Mouse (Mus musculus): ENCODE results near the gene Hoxd8.

Hoxd8 gene

DNA sequence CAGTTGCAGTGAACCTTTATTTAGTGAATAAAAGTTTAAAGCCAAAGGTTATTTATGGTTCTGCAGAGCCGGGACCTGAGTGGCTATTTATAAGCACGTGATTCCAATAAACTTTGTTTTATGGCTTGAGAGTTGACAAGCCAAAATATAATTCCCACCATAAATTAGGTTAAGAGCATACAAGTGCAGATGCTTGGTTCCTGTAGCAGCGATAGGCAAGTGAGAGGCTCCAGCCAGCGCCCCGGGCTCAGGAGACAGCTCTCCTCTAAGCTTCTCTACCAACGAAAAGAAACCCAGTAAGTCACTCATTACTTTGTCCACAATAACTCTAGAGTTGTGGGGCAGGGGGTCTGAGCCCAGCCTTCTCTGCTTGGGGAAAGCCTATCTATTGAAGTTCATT lies 17.5 kb downstream of the Hoxd8 start:
- Histone ChIP-seq H3K36me3 (ENCODE audit: control insufficient read depth, insufficient read depth, low read length, poor library complexity, severe bottlenecking) (no peaks in the 10 kb centered on the region), H3K27me3 (ENCODE audit: control insufficient read depth, insufficient read depth, low read length, poor library complexity, severe bottlenecking) (no peaks in the 10 kb centered on the region)
- DNase-seq (ENCODE audit: low read depth, low spot score): no peak

DNA sequence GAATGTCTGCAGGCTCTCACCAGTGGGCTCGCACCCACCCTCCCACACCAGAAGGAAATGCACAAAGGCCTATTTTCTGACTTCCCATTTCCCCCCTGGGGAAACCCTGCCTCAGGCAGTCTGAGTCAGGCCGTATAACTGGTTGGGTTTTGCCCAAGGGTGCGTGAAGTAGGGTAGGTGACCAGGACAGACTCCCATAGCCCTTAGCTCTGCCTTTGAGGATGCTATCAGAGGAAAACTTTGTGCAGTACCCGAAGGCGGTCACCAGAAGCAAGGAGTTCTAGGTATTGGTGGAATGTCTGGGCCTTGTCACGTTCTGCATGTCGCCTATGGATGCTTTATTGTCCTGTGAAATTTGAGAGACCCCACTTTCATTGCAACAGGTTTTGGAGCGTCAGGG lies 18.5 kb downstream of the Hoxd8 start:
- DNase-seq (ENCODE audit: low read depth, low spot score): no peak

DNA sequence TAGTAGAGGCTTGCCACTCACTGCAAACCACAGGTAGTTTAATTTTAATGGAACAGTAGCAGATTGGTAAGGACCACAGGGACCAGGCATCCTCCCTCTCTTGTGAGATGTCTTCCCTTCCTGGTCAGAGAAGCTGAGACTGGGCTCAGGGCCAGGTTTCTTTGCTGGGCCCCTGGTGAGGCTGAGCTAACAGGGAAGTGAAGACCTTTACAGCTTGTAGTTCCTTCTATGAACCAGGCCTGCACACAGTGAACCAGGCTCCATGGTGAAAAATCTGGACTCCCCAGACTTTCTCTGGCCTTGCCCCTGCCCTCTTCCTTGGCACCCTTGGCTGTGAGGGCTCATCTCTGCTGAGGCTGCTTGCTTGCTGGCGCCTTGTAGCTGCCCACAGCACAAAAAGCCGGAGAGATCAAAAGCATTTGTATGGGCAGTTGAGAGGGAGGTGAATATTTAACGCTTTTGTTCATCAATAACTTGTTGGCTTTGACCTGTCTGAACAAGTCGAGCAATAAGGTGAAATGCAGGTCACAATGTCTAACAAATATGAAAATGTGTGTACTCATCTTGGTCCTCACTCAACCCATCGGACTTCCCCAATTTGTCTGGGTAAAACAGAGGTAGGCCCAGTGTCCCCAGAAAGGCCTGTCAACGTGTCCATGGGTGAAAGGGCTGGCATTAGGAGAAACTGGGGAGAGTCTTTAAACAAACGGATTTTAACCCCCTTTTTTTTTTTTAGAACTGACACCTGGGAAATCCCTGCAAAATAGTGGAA lies 20.0 kb downstream of the Hoxd8 start:
- no peak for DNase-seq (ENCODE audit: low read depth, low spot score)
- Histone ChIP-seq H3K36me3 (ENCODE audit: control insufficient read depth, insufficient read depth, low read length, poor library complexity, severe bottlenecking) (no peaks in the 10 kb centered on the region), H3K27me3 (ENCODE audit: control insufficient read depth, insufficient read depth, low read length, poor library complexity, severe bottlenecking) (0 out of 2 replicates have a peak, but pooled peaks cover 3% of the 10 kb centered on the region)

More for the DNA sequence above, 18.5 kb downstream of the Hoxd8 start:
- Histone ChIP-seq H3K36me3 (ENCODE audit: control insufficient read depth, insufficient read depth, low read length, poor library complexity, severe bottlenecking) (no peaks in the 10 kb centered on the region), H3K27me3 (ENCODE audit: control insufficient read depth, insufficient read depth, low read length, poor library complexity, severe bottlenecking) (0 out of 2 replicates have a peak, but pooled peaks cover 3% of the 10 kb centered on the region)

DNA sequence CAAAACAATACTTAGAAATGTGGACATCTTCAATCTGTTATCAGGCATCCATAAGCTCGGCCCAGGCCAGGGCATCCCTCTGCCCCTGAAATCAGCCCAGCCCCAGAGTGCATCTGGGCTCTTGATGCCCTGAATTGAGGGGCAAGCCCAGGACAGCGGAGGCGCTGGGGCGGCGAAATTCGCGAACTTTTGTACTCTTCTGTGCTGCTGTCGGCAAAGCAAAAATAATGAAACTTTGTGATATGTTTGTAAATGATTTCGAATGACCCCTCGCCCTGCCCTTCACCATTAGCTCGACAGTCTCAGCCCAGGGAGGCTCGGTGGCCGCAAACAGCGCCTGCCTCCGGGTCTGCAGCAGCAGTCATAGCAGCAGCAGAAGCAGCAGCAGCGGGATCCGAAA lies 20.8 kb downstream of the Hoxd8 start:
- DNase-seq (ENCODE audit: low read depth, low spot score): no peak
- 0 out of 2 replicates have a peak, but pooled peaks cover 3% of the 10 kb centered on the region for H3K27me3 ChIP-seq (ENCODE audit: control insufficient read depth, insufficient read depth, low read length, poor library complexity, severe bottlenecking)
- no peaks in the 10 kb centered on the region for H3K36me3 ChIP-seq (ENCODE audit: control insufficient read depth, insufficient read depth, low read length, poor library complexity, severe bottlenecking)

DNA sequence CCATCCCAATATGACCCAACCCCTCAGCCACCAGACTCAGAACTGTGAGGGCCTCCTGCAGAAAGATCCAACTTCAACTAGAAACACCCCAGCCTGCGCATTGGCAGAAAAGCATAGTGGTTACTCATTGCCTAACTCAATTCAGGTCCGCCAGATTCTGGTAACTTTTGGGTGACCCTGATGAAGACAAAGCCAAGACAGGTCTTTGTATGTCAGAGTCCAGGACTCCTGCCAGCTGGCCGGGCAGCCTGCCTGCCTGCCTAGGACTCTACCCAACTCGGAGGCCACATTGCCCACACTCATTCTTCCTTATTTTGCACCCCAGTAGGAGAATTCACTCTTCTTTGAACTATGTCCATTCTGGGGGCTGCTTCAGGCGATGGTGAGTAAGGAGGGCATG lies 22.1 kb downstream of the Hoxd8 start, which contains the start of gene Gm28230:
Gm28230 (plus strand) TSS at position 178 of the 400 bp plus-strand sequence.
- Histone ChIP-seq H3K27me3 (ENCODE audit: control insufficient read depth, insufficient read depth, low read length, poor library complexity, severe bottlenecking) (0 out of 2 replicates have a peak, but pooled peaks cover 5% of the 10 kb centered on the region), H3K36me3 (ENCODE audit: control insufficient read depth, insufficient read depth, low read length, poor library complexity, severe bottlenecking) (no peaks in the 10 kb centered on the region)
- no peak for DNase-seq (ENCODE audit: low read depth, low spot score)

DNA sequence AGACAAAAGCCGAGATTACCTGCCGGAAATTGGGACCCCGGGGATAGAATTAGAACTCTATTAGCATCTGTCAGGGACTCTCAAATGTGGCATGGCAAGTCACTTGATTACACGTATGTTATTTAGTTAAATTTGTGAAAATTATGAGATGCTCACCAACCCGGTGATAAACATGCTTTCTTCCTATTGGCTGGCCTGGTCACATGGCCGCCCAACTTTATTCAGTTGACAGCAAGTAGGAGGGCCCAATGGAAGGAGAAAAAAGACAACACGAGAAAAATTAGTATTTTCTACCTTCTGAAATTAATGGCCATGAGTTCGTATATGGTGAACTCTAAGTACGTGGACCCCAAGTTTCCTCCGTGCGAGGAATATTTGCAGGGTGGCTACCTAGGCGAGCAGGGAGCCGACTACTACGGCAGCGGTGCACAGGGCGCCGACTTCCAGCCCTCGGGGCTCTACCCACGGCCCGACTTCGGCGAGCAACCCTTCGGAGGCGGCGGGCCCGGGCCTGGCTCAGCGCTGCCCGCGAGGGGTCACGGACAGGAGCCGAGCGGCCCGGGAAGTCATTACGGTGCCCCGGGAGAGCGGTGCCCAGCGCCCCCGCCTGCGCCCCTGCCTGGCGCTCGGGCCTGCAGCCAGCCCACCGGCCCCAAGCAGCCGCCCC lies 22.7 kb downstream of the Hoxd8 start:
- no peak for DNase-seq (ENCODE audit: low read depth, low spot score)
- no peaks in the 10 kb centered on the region for H3K36me3 ChIP-seq (ENCODE audit: control insufficient read depth, insufficient read depth, low read length, poor library complexity, severe bottlenecking)
- H3K27me3 ChIP-seq (ENCODE audit: control insufficient read depth, insufficient read depth, low read length, poor library complexity, severe bottlenecking): 0 out of 2 replicates have a peak, but pooled peaks cover 5% of the 10 kb centered on the region

DNA sequence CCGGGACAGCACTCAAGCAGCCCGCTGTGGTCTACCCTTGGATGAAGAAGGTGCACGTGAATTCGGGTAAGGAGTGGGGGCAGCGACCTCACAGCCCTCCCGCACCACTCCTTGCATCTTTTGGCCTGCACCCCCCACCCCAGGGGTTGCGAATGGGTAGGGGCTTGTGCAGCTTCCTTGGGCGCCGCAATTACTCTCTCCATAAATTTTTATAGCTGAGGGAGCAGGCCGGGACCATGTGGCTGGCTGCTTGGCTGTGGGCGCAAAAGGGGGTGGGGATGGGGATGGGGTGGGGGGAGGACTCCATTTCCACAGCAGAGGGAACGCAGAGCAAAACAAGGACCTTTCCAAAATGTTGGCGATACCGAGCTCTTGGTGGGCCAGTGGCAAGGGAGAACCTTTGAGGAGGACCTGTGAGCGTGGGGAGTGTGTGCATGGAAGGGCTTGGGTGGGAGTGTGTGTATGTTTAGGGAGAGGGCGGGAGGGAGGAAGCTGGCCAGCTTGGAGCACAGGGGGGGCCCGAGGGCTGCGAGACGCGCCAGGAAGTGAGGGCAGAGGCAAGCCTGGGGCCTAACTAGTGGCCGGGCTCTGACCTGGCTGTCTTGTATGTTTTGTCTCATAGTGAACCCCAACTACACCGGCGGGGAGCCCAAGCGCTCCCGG lies 23.4 kb downstream of the Hoxd8 start:
- H3K36me3 ChIP-seq (ENCODE audit: control insufficient read depth, insufficient read depth, low read length, poor library complexity, severe bottlenecking): no peaks in the 10 kb centered on the region
- H3K27me3 ChIP-seq (ENCODE audit: control insufficient read depth, insufficient read depth, low read length, poor library complexity, severe bottlenecking): 0 out of 2 replicates have a peak, but pooled peaks cover 5% of the 10 kb centered on the region
- no peak for DNase-seq (ENCODE audit: low read depth, low spot score)

DNA sequence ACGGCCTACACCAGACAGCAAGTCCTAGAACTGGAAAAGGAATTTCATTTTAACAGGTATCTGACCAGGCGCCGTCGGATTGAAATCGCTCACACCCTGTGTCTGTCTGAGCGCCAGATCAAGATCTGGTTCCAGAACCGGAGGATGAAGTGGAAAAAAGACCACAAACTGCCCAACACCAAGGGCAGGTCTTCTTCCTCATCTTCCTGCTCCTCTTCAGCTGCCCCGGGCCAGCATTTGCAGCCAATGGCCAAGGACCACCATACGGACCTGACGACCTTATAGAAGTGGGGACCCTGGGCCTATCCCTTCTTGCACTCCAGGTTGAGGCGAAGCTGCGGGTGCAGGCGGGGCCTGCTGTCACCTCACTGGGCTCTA lies 23.9 kb downstream of the Hoxd8 start:
- Histone ChIP-seq H3K36me3 (ENCODE audit: control insufficient read depth, insufficient read depth, low read length, poor library complexity, severe bottlenecking) (no peaks in the 10 kb centered on the region), H3K27me3 (ENCODE audit: control insufficient read depth, insufficient read depth, low read length, poor library complexity, severe bottlenecking) (peaks cover 5% of the 10 kb centered on the region; the same call in 1 of the 2 replicates)
- no peak for DNase-seq (ENCODE audit: low read depth, low spot score)

DNA sequence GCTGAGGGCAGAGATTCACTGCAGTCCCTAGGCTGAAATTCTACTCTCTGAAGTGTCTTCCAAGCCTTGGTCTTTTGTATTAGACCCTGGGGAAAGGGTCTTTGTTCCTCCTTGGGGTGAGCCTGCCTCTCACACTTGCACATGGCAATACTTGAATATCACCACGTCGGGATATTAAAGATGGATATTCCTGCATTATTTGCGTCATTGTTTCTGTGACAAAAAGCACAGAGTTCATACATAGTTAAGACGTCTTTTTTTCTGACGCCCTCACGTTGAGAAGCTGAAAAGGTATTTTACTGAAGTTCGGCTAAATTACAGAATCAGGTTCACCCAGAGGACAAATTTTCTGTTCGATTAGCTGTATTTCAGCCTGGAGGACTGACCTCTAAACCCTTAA lies 25.9 kb downstream of the Hoxd8 start:
- no peaks in the 10 kb centered on the region for H3K36me3 ChIP-seq (ENCODE audit: control insufficient read depth, insufficient read depth, low read length, poor library complexity, severe bottlenecking)
- peaks cover 5% of the 10 kb centered on the region; the same call in 1 of the 2 replicates for H3K27me3 ChIP-seq (ENCODE audit: control insufficient read depth, insufficient read depth, low read length, poor library complexity, severe bottlenecking)

DNA sequence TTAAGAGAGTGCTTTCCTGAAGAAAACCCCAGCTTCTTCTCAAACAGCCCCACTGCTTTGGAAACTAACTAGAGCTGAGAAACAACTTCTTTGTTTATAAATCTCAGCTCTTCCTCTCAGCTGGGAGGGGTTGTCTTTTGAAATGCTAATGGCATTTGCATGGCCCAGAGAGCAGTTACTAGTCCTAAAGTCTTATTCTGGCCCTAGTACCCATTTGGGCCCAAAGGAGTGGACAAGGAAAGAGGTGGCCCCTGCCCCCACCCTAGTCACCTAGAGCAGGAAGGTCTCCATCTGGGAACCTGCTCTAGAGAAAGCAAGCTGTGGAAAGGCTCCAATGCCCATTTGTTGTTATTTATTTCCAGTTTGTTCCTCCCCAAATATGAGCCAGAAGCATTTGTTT lies 26.6 kb downstream of the Hoxd8 start:
- no peaks in the 10 kb centered on the region for H3K36me3 ChIP-seq (ENCODE audit: control insufficient read depth, insufficient read depth, low read length, poor library complexity, severe bottlenecking)
- no peak for DNase-seq (ENCODE audit: low read depth, low spot score)
- peaks cover 5% of the 10 kb centered on the region; the same call in 1 of the 2 replicates for H3K27me3 ChIP-seq (ENCODE audit: control insufficient read depth, insufficient read depth, low read length, poor library complexity, severe bottlenecking)

More for the DNA sequence above, 25.9 kb downstream of the Hoxd8 start:
- DNase-seq (ENCODE audit: low read depth, low spot score): no peak

DNA sequence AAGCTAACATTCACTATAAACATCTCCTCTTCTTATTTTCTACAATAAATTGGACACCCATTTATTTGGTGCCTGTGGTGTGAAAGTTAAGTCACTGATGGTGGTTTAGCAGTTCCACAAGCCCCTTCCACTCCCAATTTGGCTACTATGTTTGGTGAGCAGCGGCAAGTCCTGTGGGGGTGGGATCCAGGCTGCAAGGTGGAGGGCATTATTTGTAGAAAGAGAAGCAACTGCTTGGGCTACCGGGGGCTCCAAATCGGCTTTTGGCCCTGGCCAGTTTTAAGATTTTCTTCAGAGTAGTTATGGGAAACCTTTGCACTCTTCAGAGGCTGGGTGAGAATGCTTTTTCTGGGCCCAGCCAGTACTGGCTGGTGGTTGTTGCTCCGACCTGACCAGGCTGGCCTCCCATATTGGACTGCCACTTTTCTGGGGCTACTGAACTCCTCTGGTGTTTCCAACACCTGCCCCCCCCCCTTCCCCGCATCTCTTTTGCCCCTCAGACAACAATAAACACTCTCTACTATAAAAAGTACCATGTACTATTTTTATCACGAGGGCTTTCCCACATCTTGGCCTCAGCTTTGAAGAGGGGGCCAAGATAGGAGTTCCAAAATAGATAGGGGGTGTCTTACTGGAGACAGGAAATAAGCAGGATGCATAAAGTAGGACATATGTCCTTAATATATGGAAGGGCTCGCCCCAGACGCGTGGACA lies 27.5 kb downstream of the Hoxd8 start:
- H3K36me3 ChIP-seq (ENCODE audit: control insufficient read depth, insufficient read depth, low read length, poor library complexity, severe bottlenecking): no peaks in the 10 kb centered on the region
- H3K27me3 ChIP-seq (ENCODE audit: control insufficient read depth, insufficient read depth, low read length, poor library complexity, severe bottlenecking): peaks cover 5% of the 10 kb centered on the region; the same call in 1 of the 2 replicates
- no peak for DNase-seq (ENCODE audit: low read depth, low spot score)

DNA sequence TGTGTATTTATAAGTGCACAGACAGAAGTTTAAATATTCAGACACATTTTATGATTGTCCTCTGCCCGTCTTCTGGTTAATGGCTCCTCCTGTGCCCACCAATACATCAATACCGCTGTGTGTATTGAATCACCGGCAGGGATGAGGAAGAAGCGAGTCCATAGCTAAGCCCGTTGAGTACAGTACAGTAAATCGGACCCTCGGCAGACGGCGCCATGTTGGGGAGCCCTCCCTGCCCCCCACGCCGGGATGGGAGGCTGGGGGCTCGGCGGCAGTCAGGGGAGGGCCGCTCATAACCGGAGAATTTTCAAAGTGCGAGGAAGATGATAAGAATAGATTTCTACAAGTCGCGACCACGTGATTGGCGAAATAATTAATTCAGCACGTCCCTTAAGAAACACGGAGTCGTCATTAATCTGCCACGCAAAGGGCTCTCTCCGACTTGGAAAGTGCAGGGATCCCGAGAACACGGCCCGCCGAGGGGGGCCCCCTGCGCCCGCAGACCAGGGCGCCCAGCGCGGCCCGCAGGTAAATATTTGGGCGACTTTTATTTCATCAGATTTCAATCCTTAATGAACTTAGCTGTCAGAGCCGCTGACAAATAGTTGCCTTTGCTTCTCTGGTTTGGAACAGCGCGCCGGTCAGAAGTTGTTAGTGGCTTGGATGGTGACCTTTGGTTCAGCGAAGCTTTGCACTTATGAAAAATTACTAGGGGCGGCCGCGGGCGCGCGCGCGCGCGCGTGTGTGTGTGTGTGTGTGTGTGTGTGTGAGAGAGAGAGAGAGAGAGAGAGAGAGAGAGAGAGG lies 28.3 kb downstream of the Hoxd8 start:
- Histone ChIP-seq H3K36me3 (ENCODE audit: control insufficient read depth, insufficient read depth, low read length, poor library complexity, severe bottlenecking) (no peaks in the 10 kb centered on the region), H3K27me3 (ENCODE audit: control insufficient read depth, insufficient read depth, low read length, poor library complexity, severe bottlenecking) (peaks cover 2% of the 10 kb centered on the region; the same call in 1 of the 2 replicates)
- DNase-seq (ENCODE audit: low read depth, low spot score): no peak

DNA sequence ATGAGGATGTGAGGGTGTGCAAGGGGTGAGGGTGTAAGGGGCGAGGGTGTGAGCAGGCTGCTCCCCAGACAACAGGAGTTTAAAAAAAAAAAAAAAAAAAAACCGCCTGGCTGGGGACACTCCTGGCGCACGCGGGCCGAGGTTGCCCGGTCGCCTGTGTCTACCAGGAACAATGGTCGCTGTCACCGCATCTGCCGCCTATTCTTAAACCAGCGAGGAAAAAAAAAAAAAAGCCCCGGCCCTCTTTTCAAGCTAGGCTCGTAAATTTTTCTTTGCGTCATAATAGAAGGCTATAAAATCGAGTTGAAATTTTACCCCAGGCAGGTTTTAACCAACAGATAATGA lies 28.9 kb downstream of the Hoxd8 start:
- Histone ChIP-seq H3K27me3 (ENCODE audit: control insufficient read depth, insufficient read depth, low read length, poor library complexity, severe bottlenecking) (peaks cover 2% of the 10 kb centered on the region; the same call in 1 of the 2 replicates), H3K36me3 (ENCODE audit: control insufficient read depth, insufficient read depth, low read length, poor library complexity, severe bottlenecking) (no peaks in the 10 kb centered on the region)
- DNase-seq (ENCODE audit: low read depth, low spot score): no peak

DNA sequence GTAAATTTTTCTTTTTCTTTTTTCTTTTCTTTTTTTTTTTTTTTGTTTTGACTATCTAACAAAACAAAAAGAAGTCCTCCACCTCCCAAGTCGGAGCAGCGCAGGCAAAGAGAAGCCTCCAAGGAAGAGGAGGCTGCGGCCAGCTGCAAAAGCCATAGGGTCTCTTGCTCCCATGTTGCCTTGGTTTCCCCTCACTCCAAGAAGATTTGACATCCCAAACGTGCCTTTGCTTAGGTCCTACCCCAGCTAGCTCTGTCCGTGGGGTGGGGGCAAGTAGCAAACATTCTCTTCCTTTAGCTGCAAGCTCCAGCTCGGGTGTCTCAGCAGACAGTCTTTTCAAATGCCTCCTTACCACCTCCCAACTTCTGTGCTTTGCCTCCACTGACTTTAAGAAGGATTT lies 29.4 kb downstream of the Hoxd8 start:
- H3K36me3 ChIP-seq (ENCODE audit: control insufficient read depth, insufficient read depth, low read length, poor library complexity, severe bottlenecking): no peaks in the 10 kb centered on the region
- peaks cover 2% of the 10 kb centered on the region; the same call in 1 of the 2 replicates for H3K27me3 ChIP-seq (ENCODE audit: control insufficient read depth, insufficient read depth, low read length, poor library complexity, severe bottlenecking)
- no peak for DNase-seq (ENCODE audit: low read depth, low spot score)

Data from splenic B cell, adult 2 months (primary cell).